Mouse (Mus musculus) right cerebral cortex, postnatal 25 days (tissue): ENCODE data around the gene Gas7.

ENCODE experiments used
- DNase-seq: peaks from one replicate; pipeline ENCODE4 v3.0.0; 2022

Gas7 gene

DNA sequence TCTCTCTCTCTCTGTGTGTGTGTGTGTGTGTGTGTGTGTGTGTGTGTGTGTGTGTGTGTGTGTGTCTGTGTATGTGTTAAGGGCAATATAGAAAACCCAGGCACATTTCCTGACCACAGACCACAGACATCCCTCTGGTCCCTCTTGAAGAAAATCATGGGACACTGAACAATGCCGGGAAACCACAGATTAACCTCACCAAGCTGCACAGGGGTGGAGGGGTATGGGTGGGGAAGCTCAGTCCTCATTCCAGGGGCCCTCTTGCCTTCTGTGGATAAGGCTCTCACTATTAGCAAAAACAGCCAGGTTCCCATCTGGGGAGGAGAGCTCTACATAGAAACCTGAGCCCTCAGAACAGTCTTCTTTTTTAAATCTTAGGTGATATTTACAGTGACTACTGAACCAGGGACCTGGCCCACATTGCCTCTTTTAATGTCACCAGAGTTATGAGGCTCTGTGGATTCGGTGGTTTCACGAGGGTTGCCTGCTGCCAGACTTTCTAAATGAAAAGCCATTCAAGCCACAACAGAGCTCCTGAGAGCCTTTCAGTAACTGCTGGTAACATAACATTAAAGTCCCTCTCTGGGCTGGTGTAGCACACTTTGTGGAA, 178.5 kb downstream of the Gas7 start:
- DNase-seq = no peak

DNA sequence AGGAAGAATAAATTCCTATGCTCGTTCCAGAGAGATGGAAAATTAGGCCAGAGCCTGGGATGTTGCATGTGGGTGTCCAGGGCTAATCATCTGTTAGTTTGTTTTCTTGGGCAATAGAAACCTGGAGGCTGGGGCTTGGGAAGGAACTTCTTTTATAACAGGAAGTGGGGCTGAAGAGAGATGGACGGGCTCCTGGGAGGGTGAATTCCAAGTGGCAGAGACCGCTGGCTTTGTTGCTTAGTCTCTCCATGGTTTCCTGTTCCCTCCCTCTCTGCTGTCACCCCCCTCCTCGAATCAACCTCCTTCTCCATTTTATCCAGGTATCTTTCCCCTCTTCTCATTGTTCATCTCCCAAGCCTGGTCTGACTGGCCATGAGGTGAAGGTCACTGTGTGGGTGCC, 181.0 kb downstream of the Gas7 start:
- no peak for DNase-seq

GRCm38 (mm10) chr11:67636905-67637586, 181.8 kb downstream of the Gas7 start:
- DNase-seq = no peak

GRCm38 (mm10) chr11:67638401-67638800, 183.2 kb downstream of the Gas7 start:
- no peak for DNase-seq

GRCm38 (mm10) chr11:67640299-67640698, 185.1 kb downstream of the Gas7 start:
- no peak for DNase-seq

GRCm38 (mm10) chr11:67642421-67642820, 187.2 kb downstream of the Gas7 start:
- no peak for DNase-seq

GRCm38 (mm10) chr11:67642835-67643234, 187.6 kb downstream of the Gas7 start:
- DNase-seq = no peak

DNA sequence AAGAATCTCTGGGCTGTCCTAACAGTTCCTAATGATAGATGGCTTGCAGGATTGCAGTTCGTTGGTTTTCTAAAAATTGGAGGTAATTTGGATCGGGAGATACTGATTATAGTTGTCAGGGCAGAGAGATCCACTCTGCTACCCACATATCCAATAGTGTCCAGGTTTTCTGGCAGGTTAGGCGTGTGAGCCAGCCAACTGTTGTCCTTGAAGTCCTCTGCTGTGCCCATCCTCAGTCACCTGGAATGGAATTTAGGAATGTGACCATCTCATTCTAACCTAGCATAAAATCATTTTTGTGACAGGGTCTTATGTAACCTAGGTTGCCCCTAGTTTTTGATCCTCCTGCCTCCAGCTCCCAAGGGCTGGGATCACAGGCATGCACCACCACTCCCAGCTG, 188.2 kb downstream of the Gas7 start:
- no peak for DNase-seq

DNA sequence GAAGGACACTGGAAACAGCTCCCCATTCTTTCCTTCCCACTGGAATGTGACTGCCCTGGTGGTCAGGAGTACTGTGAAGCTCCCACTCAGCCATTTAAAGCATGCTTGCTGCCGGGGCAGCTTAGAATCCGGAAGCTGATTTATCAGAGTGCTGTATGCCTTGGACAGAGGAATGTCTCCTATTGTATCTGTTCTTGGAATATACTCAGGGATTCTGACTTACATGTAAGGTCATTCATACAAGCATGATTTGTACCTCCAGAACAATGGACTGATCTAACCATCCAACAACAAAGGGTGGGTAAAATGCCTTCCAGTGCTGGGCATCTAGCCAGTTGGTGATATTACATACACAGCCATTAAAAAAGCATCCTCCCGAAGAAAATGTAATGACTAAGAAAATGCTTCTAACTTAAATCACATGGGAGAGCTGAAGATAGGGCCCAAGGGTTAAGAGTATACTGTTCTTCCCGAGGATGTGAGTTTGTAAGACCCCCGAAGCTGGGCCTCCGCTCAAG, 189.5 kb downstream of the Gas7 start:
- no peak for DNase-seq

DNA sequence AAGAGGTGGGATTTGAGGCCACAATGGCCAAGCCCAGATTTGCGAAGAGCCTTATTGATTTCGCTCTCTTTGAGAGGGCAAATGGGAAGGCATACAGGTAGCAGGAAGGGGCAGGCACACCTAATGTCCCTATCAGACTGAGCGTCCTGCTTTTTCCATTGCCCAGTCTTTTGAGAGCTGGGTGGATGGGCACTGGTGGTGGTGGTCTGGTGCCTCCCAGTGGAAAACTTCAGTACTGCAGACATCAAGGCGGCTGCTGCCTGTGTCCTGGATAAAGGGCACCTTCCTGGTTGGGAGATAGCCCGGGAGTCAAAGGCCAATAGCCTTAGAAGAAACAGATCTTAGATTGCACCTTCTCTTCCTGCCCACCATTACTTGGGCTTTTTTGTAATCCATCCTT, 192.5 kb downstream of the Gas7 start:
- DNase-seq = peak; percentile 56

DNA sequence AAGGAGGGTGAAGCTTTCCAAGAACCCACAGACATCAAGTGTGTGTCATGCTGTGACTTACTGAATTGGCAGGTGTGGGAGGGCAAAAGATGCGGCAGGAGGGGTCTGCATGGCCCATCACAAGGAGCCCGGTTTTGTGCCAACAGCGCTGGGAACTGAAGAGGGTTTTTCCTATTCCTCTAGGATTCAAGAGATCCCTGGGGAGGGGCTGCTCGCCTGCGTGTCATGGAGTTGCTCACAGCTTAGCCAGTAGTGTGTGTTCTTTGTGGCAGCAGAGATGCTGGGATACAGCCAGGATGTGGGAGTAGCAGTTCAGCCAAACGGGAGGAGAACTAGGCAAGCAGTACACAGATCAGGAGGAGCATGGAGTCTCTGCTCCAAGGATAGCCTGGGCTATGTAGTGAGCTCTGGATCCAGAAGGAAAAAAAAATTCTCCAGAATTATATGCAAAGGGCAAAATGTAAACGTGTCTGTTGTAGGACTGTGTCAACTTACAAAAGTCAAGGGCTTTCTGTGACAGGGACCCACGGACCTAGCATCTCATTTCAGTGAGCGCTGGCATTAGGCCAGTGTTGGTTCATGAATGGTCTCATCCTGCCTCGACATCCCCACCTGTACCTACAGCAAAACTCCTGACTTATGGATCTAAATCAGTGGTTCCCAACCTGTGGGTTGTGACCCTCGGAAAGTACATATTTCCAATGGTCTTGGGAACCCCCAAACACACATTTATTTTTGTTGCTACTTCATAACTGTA, 193.6 kb downstream of the Gas7 start:
- peak; percentile 57 for DNase-seq

- DNase-seq = no peak
These were observed 194.9 kb downstream of the Gas7 start for GRCm38 (mm10) chr11:67649971-67650707.

- no peak for DNase-seq
These were observed 196.5 kb downstream of the Gas7 start for GRCm38 (mm10) chr11:67651731-67652130.

GRCm38 (mm10) chr11:67652194-67652892, 197.1 kb downstream of the Gas7 start:
- DNase-seq = peak; percentile 49

- DNase-seq = no peak
These were observed 197.6 kb downstream of the Gas7 start for GRCm38 (mm10) chr11:67652893-67653255.

DNA sequence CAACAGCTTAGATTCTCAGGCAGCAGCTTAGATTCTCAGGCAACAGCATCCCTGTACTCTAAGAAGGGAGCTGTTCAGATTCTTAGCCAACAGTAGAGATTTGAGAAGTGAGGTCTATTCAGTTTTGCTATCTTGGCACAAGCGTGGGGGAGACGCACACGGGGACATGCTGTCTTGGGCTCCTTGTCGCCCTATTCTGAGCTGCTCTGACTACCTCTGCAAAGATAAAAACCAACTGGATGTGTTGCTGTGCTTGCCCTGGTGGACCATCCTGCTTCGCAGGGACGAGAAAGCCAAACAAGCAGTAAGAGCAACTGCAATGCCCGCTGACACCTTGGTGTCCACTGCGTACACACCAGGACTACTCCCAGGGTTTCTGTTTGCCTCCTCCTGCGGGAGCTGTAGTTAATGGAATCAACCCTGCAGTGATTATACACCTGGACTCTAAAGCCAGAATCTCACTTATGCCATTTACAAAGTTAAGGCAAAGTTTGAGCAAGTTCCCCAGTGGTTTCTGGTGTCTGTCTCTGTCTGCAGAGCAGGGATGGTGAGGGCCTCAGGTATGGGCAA, 198.4 kb downstream of the Gas7 start:
- DNase-seq = no peak

- no peak for DNase-seq
These were observed 199.3 kb downstream of the Gas7 start for GRCm38 (mm10) chr11:67654514-67654913.

DNA sequence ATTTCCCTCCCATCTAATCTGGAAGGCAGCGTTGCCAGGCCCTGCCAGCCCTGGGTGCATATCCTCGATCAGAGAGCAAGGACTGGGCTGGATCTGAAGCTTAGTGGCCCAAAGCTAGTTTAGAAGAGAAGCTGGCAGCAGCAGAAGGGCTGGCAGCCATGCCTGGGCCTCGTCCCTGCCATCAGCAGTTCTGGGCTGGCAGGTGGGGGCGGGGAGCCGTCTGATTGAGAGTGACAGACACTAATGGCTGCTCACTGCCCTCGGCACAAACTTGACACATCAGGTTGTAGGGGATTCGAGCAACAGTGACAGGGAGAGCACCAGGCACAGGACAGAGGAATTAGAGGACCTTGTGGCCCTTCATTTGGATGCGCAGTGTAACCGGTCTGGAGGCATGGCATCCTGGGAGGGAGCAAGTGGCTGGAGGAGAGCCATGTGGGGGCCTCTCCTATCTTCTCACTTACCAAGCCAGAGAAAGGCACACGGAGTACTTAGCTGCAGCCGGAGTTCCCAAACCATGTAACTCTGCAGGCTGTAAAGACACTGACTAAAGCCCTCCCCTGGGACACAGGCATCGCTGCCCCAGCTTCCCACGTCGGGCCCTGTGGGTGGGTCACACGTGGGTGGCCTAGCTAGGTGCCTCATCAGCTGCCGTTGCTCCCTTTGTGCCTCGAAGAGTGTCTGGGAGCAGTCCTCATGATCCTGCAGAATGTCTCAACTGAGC, 200.2 kb downstream of the Gas7 start:
- no peak for DNase-seq

DNA sequence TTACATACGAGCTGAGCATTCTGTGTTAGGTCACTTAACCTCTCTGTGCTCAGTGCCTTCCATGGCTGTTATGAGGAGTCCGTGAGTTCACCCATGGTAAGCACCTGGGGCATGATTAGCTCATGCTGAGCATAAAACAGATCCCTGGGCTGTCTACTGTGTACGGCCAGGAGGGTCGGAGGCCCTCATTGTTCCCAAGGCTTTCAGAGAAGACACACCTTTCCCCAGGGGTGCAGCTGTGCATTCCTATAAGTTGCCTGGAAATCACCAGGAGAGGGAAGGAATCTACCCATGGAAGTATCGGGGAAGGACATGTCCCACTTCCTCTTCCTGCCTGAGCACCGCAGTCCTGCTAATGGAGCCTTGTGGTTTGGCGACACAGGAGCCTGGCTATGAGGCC, 201.1 kb downstream of the Gas7 start:
- no peak for DNase-seq

GRCm38 (mm10) chr11:67656811-67657210, 201.6 kb downstream of the Gas7 start:
- DNase-seq = no peak

DNA sequence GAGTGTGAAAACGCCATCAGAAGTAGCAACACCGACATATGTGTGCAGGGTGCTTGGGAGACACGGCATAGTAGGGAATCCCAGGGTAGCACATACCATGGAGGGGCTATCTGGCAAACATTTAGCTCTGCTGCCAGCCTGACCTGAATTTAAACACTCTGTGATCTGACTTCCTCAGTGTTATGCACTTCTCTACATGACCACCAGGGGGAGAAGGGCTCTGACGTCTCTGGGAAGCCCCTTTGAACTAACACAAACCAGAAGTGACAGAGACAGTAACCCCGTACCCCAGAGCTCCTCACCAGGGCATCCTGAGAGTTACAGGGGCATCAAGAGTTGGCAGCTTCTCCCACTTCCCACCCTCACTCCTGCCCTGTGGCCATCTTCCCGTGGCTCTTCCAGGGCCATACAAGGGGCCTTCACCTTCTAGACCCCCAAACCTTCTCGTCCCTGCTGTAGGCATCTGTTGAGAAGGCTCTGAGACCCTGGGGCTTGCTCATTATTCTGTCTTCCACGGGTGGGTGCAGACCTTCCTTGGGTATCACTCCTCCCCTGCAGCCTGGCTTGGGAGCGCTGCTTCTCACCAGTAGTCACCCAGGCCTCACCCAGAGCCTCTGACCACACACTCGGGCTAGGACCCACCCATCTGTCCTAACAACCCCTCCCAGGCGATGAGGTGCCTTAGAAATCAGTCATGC, 202.6 kb downstream of the Gas7 start:
- DNase-seq = no peak
